Mouse (Mus musculus) CH12.LX (cell line): ENCODE results near the gene Rbm14. TPM values are rescaled to one million over a fixed set of nuclear protein-coding genes. Genes with fewer than 3 reads are reported as not detected.

Source experiments
- DNase-seq: peaks from one replicate; pipeline ENCODE4 v3.0.0-alpha.2; 2013; ENCODE audit errors: extremely low read depth
- H3K27ac ChIP-seq: 2 replicates; pipeline ENCODE4 v1.5.1; 2012; ENCODE audit warnings: low read depth, mild to moderate bottlenecking, control low read depth, moderate library complexity; ENCODE audit not compliant: insufficient read depth
- H3K27me3 ChIP-seq: replicated peaks from 2 replicates; pipeline ENCODE3; 2012; ENCODE audit warnings: inconsistent platforms
- H3K36me3 ChIP-seq, 2 experiments: replicated peaks in 1 of 2; 2 replicates each; pipeline versions ENCODE3 to v1.6.1; 2012; ENCODE audit warnings: inconsistent platforms in 1 of 2, low read length in 1 of 2, mild to moderate bottlenecking in 1 of 2, mixed read lengths in 1 of 2, moderate library complexity in 1 of 2; ENCODE audit not compliant: control insufficient read depth in 1 of 2, insufficient read depth in 1 of 2
- H3K4me1 ChIP-seq, 2 experiments: 2 replicates each; pipeline ENCODE4 v1.6.1; 2012; ENCODE audit warnings: inconsistent platforms in 1 of 2, moderate library complexity in 1 of 2; ENCODE audit not compliant: insufficient read depth in 2 of 2, control insufficient read depth in 1 of 2
- H3K4me2 ChIP-seq: 2 replicates; pipeline ENCODE4 v1.6.1; 2012; ENCODE audit warnings: low read depth, mild to moderate bottlenecking, control low read depth; ENCODE audit not compliant: poor library complexity, insufficient read depth, severe bottlenecking
- H3K4me3 ChIP-seq, 3 experiments: fragments of 150-350 bp in 1 of 3; sonication (generic) in 1 of 3; replicated peaks in 1 of 3; 2 replicates each; pipeline versions ENCODE3 to v1.5.1; 2011 to 2012; ENCODE audit warnings: low read depth in 2 of 3, low read length in 2 of 3, mild to moderate bottlenecking in 2 of 3, moderate library complexity in 2 of 3, control low read depth in 1 of 3, improper control_type of control experiment in 1 of 3, inconsistent platforms in 1 of 3, mixed read lengths in 1 of 3; ENCODE audit not compliant: poor library complexity in 1 of 3
- H3K79me2 ChIP-seq: replicated peaks from 2 replicates; pipeline ENCODE4 v1.6.1; 2012; ENCODE audit warnings: mild to moderate bottlenecking, moderate library complexity; ENCODE audit not compliant: control insufficient read depth, poor library complexity, insufficient read depth, severe bottlenecking; ENCODE audit errors: extremely low read depth
- H3K9ac ChIP-seq: 2 replicates; pipeline ENCODE4 v1.6.1; 2012; ENCODE audit warnings: low read depth, mild to moderate bottlenecking, control low read depth, moderate library complexity; ENCODE audit not compliant: insufficient read depth
- H3K9me3 ChIP-seq: replicated peaks from 2 replicates; pipeline ENCODE3; 2012; ENCODE audit warnings: low read length, inconsistent platforms, mixed read lengths
- BHLHE40 ChIP-seq: IDR thresholded peaks from 2 replicates; pipeline ENCODE4 v1.6.1; 2011; ENCODE audit warnings: mild to moderate bottlenecking, low read depth, low read length, improper control_type of control experiment
- CTCF ChIP-seq, 2 experiments: IDR thresholded peaks in 1 of 2; conservative IDR thresholded peaks in 1 of 2; 2 replicates each; pipeline ENCODE4 v1.5.1; 2011 to 2012; ENCODE audit warnings: low read depth in 2 of 2, low read length in 2 of 2, improper control_type of control experiment in 1 of 2, inconsistent platforms in 1 of 2, mild to moderate bottlenecking in 1 of 2, moderate library complexity in 1 of 2
- ETS1 ChIP-seq: conservative IDR thresholded peaks from 2 replicates; pipeline ENCODE4 v1.6.1; 2012; ENCODE audit warnings: low read depth, mild to moderate bottlenecking, inconsistent platforms, low read length, improper control_type of control experiment, moderate library complexity
- GABPA ChIP-seq: IDR thresholded peaks from 2 replicates; pipeline ENCODE4 v1.6.1; 2012; ENCODE audit warnings: low read depth, low read length, improper control_type of control experiment, inconsistent platforms; ENCODE audit not compliant: insufficient replicate concordance
- IRF4 ChIP-seq: IDR thresholded peaks from 2 replicates; pipeline ENCODE4 v1.6.1; 2014; ENCODE audit warnings: low read depth, mild to moderate bottlenecking, inconsistent platforms, low read length, improper control_type of control experiment
- KAT2A ChIP-seq: IDR thresholded peaks from 2 replicates; pipeline ENCODE4 v1.6.1; 2012; ENCODE audit warnings: low read length, improper control_type of control experiment, inconsistent platforms; ENCODE audit not compliant: insufficient replicate concordance
- MAX ChIP-seq: IDR thresholded peaks from 2 replicates; pipeline ENCODE4 v1.6.1; 2011; ENCODE audit warnings: low read length, improper control_type of control experiment
- MAZ ChIP-seq: IDR thresholded peaks from 2 replicates; pipeline ENCODE4 v1.6.1; 2012; ENCODE audit warnings: low read depth, mild to moderate bottlenecking, inconsistent platforms, low read length, improper control_type of control experiment, moderate library complexity
- NRF1 ChIP-seq: IDR thresholded peaks from 2 replicates; pipeline ENCODE4 v1.6.1; 2014; ENCODE audit warnings: low read depth, mild to moderate bottlenecking, inconsistent platforms, low read length, improper control_type of control experiment, moderate library complexity
- PAX5 ChIP-seq: IDR thresholded peaks from 2 replicates; pipeline ENCODE4 v1.6.1; 2012; ENCODE audit warnings: low read length, inconsistent platforms, mixed read lengths
- POLR2A ChIP-seq: IDR thresholded peaks from 2 replicates; pipeline ENCODE4 v1.6.1; 2011; ENCODE audit warnings: low read depth, mild to moderate bottlenecking, improper control_type of control experiment, low read length
- POLR2AphosphoS2 ChIP-seq: IDR thresholded peaks from 2 replicates; pipeline ENCODE4 v1.6.1; 2011; ENCODE audit warnings: low read depth, low read length, improper control_type of control experiment
- RCOR1 ChIP-seq: conservative IDR thresholded peaks from 2 replicates; pipeline ENCODE4 v1.6.1; 2012; ENCODE audit warnings: low read depth, mild to moderate bottlenecking, inconsistent platforms, low read length, improper control_type of control experiment
- SIN3A ChIP-seq: IDR thresholded peaks from 2 replicates; pipeline ENCODE4 v1.6.1; 2012; ENCODE audit warnings: low read length, improper control_type of control experiment, inconsistent platforms
- TCF12 ChIP-seq: IDR thresholded peaks from 2 replicates; pipeline ENCODE4 v1.6.1; 2014; ENCODE audit warnings: low read depth, mild to moderate bottlenecking, inconsistent platforms, low read length, improper control_type of control experiment
- ZKSCAN1 ChIP-seq: IDR thresholded peaks from 2 replicates; pipeline ENCODE4 v1.6.1; 2012; ENCODE audit warnings: low read depth, inconsistent platforms, low read length, improper control_type of control experiment, borderline replicate concordance
- ZMIZ1 ChIP-seq: IDR thresholded peaks from 2 replicates; pipeline ENCODE4 v1.6.1; 2012; ENCODE audit warnings: low read depth, mild to moderate bottlenecking, inconsistent platforms, low read length, improper control_type of control experiment
- ZNF384 ChIP-seq: IDR thresholded peaks from 2 replicates; pipeline ENCODE4 v1.6.1; 2012; ENCODE audit warnings: low read depth, low read length, improper control_type of control experiment, inconsistent platforms
- dilution Hi-C: fragments of 300-500 bp; cut with MboI; formaldehyde crosslinking; loops from 2 replicates; pipeline ENCODE4 v1.14.3; 2020; ENCODE audit warnings: low sequenced_read_pairs; ENCODE audit not compliant: extremely low pct_unique_long_range_greater_than_20kb, extremely low pct_ligation_motif_present
- in situ Hi-C: fragments of 300-500 bp; cut with MboI; formaldehyde crosslinking; loops from 3 replicates; pipeline ENCODE4 v1.14.3; 2019; ENCODE audit warnings: low sequenced_read_pairs, low pct_ligation_motif_present, low pct_unique_long_range_greater_than_20kb, mixed read lengths
- polyA plus RNA-seq: library from polyadenylated mRNA; unstranded; fragments of >175 nt; gene quantifications from 2 replicates; pipeline ENCODE4 v1.2.1, GENCODE M21; 2012; ENCODE audit warnings: low read depth; ENCODE audit not compliant: insufficient read length
- total RNA-seq, 2 experiments: library from RNA; depleted of rRNA; stranded (reverse); fragments of 300-350 nt in 1 of 2; fragments of >200 nt in 1 of 2; gene quantifications; 2 replicates each; pipeline ENCODE4 v1.2.3; 2012 to 2014

The Rbm14 gene
- total and polyA plus RNA-seq, 3 experiments: 19.1 to 59.1 (median 47.1) TPM

DNA sequence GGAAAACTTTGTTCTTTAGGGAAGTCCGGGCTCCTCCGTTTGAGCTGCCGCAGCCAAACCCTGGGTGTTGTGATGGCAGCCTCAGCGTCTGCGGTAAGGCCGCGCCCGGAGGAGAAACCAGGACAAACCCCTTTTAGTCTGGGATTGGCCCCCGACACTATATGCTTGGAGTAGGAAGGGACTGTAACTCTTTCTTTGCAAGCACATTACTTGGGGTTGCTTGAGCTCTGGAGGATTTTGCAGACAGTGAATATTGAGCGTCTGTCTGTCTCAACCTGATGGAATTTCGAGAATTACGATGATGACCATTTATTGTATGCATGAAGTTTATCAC, 442 bp upstream of the Rbm14 start (continued):
- TF ChIP-seq IRF4 (no peak), MAX (no peak), KAT2A (0 out of 2 replicates have a peak, but pooled peaks have one; percentile 4), NRF1 (no peak)

DNA sequence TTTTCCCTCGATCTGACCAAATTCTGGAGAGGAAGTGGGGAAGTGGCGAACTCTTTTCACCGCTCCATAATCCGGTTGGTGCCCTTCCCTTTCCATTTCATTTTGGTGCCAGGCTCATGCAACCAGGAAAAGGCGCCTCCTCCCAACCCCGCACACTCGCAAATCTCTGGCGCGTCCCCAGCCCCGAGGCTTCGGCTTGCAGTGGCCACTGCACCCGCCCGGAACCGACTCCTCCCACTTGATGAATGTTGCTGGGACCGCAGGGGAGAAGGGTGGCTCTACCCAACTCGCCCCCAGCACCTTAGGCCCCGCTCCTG, 730 bp downstream of the Rbm14 start:
- in situ Hi-C loops (no loop called here), dilution Hi-C loops (no loop called here)
- Histone ChIP-seq H3K27me3 (no peaks in the 10 kb centered on the region), H3K9me3 (peaks cover 7% of the 10 kb centered on the region), H3K36me3 (peaks cover 0 to 20% of the 10 kb centered on the region in 2 experiments), H3K9ac (peak overlapping the region; percentile 64), H3K4me2 (peak overlapping the region; percentile 92; the same call in 1 of the 2 replicates), H3K4me3 (peak overlapping the region; percentile 74 to 88 (median 88)), H3K4me1 (peaks cover 4 to 28% of the 10 kb centered on the region in 2 experiments; a peak in 3 of 4 replicates), H3K79me2 (peaks cover 56% of the 10 kb centered on the region), H3K27ac (peak overlapping the region; percentile 84; the same call in 1 of the 2 replicates)
- DNase-seq: no peak
- 0 out of 2 replicates have a peak, but pooled peaks have one; percentile 6 for TF ChIP-seq SIN3A
- TF ChIP-seq TCF12: no peak

DNA sequence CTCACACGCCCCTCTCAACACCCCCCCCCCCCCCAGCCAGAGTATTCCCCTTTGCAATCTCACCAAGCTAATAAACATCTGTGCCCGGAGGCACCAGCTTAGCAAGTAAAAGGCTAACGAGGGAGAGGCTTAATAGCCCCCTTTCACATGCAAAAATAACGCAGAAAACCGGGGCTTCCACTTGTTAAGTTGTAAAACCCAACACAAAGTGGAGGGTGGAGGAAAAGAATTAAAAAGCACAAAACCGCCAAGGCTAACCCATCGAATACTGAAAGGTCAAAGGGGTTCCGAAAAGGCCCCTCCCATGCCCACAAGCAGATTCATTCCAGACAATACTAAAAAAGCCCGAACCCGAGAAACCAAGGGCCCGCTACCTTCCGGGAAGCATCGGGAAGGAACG, 1.1 kb downstream of the Rbm14 start:
- TF ChIP-seq ZNF384 (no peak), KAT2A (no peak), POLR2AphosphoS2 (no peak), TCF12 (no peak), IRF4 (no peak), ZKSCAN1 (no peak), BHLHE40 (no peak), PAX5 (no peak), ZMIZ1 (no peak), CTCF (conservative IDR thresholded peaks at IDR 0.05 in 1 of 2, IDR thresholded peaks at IDR 0.05 in 1 of 2; ENCODE audit: low read depth in 2 of 2, low read length in 2 of 2) (no peak), SIN3A (no peak), GABPA (no peak), MAZ (no peak), RCOR1 (no peak), ETS1 (no peak), POLR2A (no peak)
- peak overlapping the region; percentile 92 for H3K4me2 ChIP-seq
- dilution Hi-C loops (no loop called here), in situ Hi-C loops (no loop called here)
- no peaks in the 10 kb centered on the region for H3K27me3 ChIP-seq
- no peak for DNase-seq
- peaks cover 4 to 32% of the 10 kb centered on the region in 2 experiments; a peak in 3 of 4 replicates for H3K4me1 ChIP-seq
- peaks cover 60% of the 10 kb centered on the region for H3K79me2 ChIP-seq
- H3K4me3 ChIP-seq: peak overlapping the region; percentile 74 to 88 (median 88)
- no peak overlapping the region for H3K27ac ChIP-seq
- peaks cover 4% of the 10 kb centered on the region for H3K9me3 ChIP-seq
- H3K9ac ChIP-seq: peak overlapping the region; percentile 64
- peaks cover 0 to 21% of the 10 kb centered on the region in 2 experiments for H3K36me3 ChIP-seq
